Mouse (Mus musculus) heart, postnatal 0 days (tissue): ENCODE data around the gene Gm11437.

Experiments
- CTCF ChIP-seq: IDR thresholded peaks from 2 replicates; pipeline ENCODE4 v1.5.1; 2016; ENCODE audit warnings: antibody characterized with exemption, control low read depth, low read depth
- EP300 ChIP-seq: IDR thresholded peaks from 2 replicates; pipeline ENCODE4 v1.6.1; 2016; ENCODE audit warnings: antibody characterized with exemption, low read depth

DNA sequence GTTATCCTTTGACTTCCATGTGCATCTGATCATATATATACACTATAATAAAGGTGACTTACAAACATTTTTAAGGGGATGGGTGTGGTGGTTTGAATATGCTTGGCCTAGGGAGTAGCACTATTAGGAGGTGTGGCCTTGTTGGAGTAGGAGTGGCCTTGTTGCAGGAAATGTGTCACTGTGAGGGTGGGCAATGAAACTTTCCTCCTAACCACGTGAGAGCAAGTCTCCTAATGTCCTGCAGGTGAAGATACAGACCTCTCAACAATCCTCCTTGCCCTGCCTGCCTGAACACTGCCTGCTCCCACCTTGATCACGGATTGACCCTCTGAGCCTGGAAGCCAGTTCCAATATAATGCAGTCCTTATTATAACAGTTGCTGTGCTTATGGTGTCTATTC, 60.1 kb downstream of the Gm11437 start:
- no peak for TF ChIP-seq CTCF
- TF ChIP-seq EP300 = no peak
